Mouse (Mus musculus) liver, embryonic 15.5 days (tissue): ENCODE results near the gene Ppm1b. TPM values are rescaled to one million over a fixed set of nuclear protein-coding genes. Genes with fewer than 3 reads are reported as not detected.
A peak's percentile ranks its signal among the peaks of the same experiment; 100 is the strongest.

Experiments
- ATAC-seq: fragments of 200-750 bp; cut with Nextera tagmentation; 2 replicates; pipeline ENCODE4 v1.8.0; 2017; ENCODE audit warnings: moderate number of reproducible peaks, mild to moderate bottlenecking, moderate library complexity; ENCODE audit not compliant: insufficient read depth
- H3K27ac ChIP-seq: fragments of 300-500 bp; sonication (generic); replicated peaks from 2 replicates; pipeline ENCODE4 v1.5.1; 2015; ENCODE audit warnings: mild to moderate bottlenecking, inconsistent platforms
- H3K27me3 ChIP-seq: fragments of 300-500 bp; sonication (generic); 2 replicates; pipeline ENCODE4 v1.6.1; 2015; ENCODE audit warnings: mild to moderate bottlenecking, inconsistent platforms
- H3K36me3 ChIP-seq: fragments of 300-500 bp; sonication (generic); replicated peaks from 2 replicates; pipeline ENCODE4 v1.6.1; 2015; ENCODE audit warnings: moderate library complexity, mild to moderate bottlenecking, inconsistent platforms
- H3K4me1 ChIP-seq: fragments of 300-500 bp; sonication (generic); replicated peaks from 2 replicates; pipeline ENCODE4 v1.6.1; 2015; ENCODE audit warnings: inconsistent platforms
- H3K4me2 ChIP-seq: fragments of 300-500 bp; sonication (generic); 2 replicates; pipeline ENCODE4 v1.6.1; 2015; ENCODE audit warnings: moderate library complexity, mild to moderate bottlenecking, inconsistent platforms
- H3K4me3 ChIP-seq: fragments of 300-500 bp; sonication (generic); replicated peaks from 2 replicates; pipeline ENCODE4 v1.5.1; 2015; ENCODE audit warnings: mild to moderate bottlenecking, inconsistent platforms
- H3K9ac ChIP-seq: fragments of 300-500 bp; sonication (generic); 2 replicates; pipeline ENCODE4 v1.6.1; 2015; ENCODE audit warnings: moderate library complexity, mild to moderate bottlenecking, inconsistent platforms
- H3K9me3 ChIP-seq: fragments of 300-500 bp; sonication (generic); replicated peaks from 2 replicates; pipeline ENCODE4 v1.6.1; 2016; ENCODE audit warnings: inconsistent platforms
- WGBS: fragments of 180-500 bp; shearing (Covaris S2); methylation state at CpG from one replicate; pipeline ENCODE4 v1.1.7; 2015; ENCODE audit warnings: mixed read lengths; ENCODE audit not compliant: insufficient replicate concordance; 5-methylcytosine and 5-hydroxymethylcytosine counted together
- polyA plus RNA-seq: library from polyadenylated mRNA; unstranded; fragments of >200 nt; fragmentation: Nextera tagmentation; extraction: Ambion mirVana; gene quantifications from 2 replicates; pipeline ENCODE4 v1.2.1, GENCODE M21; 2015

Ppm1b gene
- polyA plus RNA-seq, 1 experiment from 2014 or later: 52.7 TPM

GRCm38 (mm10) chr17:85020343-85020742 lies 63.8 kb downstream of the Ppm1b start:
- 79% methylated on average over 3 of the region's 3 CpGs for WGBS
- Histone ChIP-seq H3K36me3 (peaks cover 17% of the 10 kb centered on the region; the same call in 1 of the 2 replicates), H3K27me3 (no peaks in the 10 kb centered on the region), H3K27ac (no peak overlapping the region), H3K4me3 (no peak overlapping the region), H3K4me1 (peaks cover 6% of the 10 kb centered on the region; the same call in 1 of the 2 replicates), H3K9me3 (no peaks in the 10 kb centered on the region), H3K9ac (no peak overlapping the region), H3K4me2 (no peak overlapping the region)
- no peak for ATAC-seq

- ATAC-seq: no peak
- H3K4me1 ChIP-seq: peaks cover 2% of the 10 kb centered on the region; the same call in 1 of the 2 replicates
- H3K36me3 ChIP-seq: peaks cover 10% of the 10 kb centered on the region; the same call in 1 of the 2 replicates
- H3K4me3 ChIP-seq: no peak overlapping the region
- no peak overlapping the region for H3K9ac ChIP-seq
- H3K4me2 ChIP-seq: no peak overlapping the region
- WGBS: 57% methylated on average over 22 of the region's 22 CpGs
- no peak overlapping the region for H3K27ac ChIP-seq
- no peaks in the 10 kb centered on the region for H3K9me3 ChIP-seq
- H3K27me3 ChIP-seq: no peaks in the 10 kb centered on the region
These were observed 67.0 kb downstream of the Ppm1b start for GRCm38 (mm10) chr17:85023247-85024167.

GRCm38 (mm10) chr17:85024237-85024636 lies 67.7 kb downstream of the Ppm1b start:
- Histone ChIP-seq H3K4me2 (no peak overlapping the region), H3K9ac (no peak overlapping the region), H3K9me3 (no peaks in the 10 kb centered on the region), H3K4me3 (no peak overlapping the region), H3K4me1 (0 out of 2 replicates have a peak, but pooled peaks cover 2% of the 10 kb centered on the region), H3K27ac (no peak overlapping the region), H3K36me3 (peaks cover 10% of the 10 kb centered on the region; the same call in 1 of the 2 replicates), H3K27me3 (no peaks in the 10 kb centered on the region)
- 83% methylated on average over 8 of the region's 8 CpGs for WGBS
- no peak for ATAC-seq

- H3K9me3 ChIP-seq: no peaks in the 10 kb centered on the region
- 0 out of 2 replicates have a peak, but pooled peaks cover 2% of the 10 kb centered on the region for H3K4me1 ChIP-seq
- peaks cover 10% of the 10 kb centered on the region; the same call in 1 of the 2 replicates for H3K36me3 ChIP-seq
- H3K27ac ChIP-seq: peak overlapping the region; percentile 35
- no peak overlapping the region for H3K9ac ChIP-seq
- no peak overlapping the region for H3K4me3 ChIP-seq
- no peaks in the 10 kb centered on the region for H3K27me3 ChIP-seq
- no peak overlapping the region for H3K4me2 ChIP-seq
- ATAC-seq: peak; percentile 45
- 73% methylated on average over 6 of the region's 6 CpGs for WGBS
These were observed 68.6 kb downstream of the Ppm1b start for GRCm38 (mm10) chr17:85025151-85025550.

GRCm38 (mm10) chr17:85026436-85026835 lies 69.9 kb downstream of the Ppm1b start:
- H3K4me2 ChIP-seq: no peak overlapping the region
- no peak overlapping the region for H3K27ac ChIP-seq
- 0 out of 2 replicates have a peak, but pooled peaks cover 2% of the 10 kb centered on the region for H3K4me1 ChIP-seq
- no peak overlapping the region for H3K4me3 ChIP-seq
- no peak for ATAC-seq
- peaks cover 10% of the 10 kb centered on the region; the same call in 1 of the 2 replicates for H3K36me3 ChIP-seq
- WGBS: 79% methylated on average over 6 of the region's 6 CpGs
- no peaks in the 10 kb centered on the region for H3K27me3 ChIP-seq
- H3K9ac ChIP-seq: no peak overlapping the region
- no peaks in the 10 kb centered on the region for H3K9me3 ChIP-seq

- H3K9me3 ChIP-seq: no peaks in the 10 kb centered on the region
- H3K27ac ChIP-seq: no peak overlapping the region
- 0 out of 2 replicates have a peak, but pooled peaks cover 2% of the 10 kb centered on the region for H3K4me1 ChIP-seq
- no peak for ATAC-seq
- H3K27me3 ChIP-seq: no peaks in the 10 kb centered on the region
- H3K4me2 ChIP-seq: no peak overlapping the region
- 74% methylated on average over 3 of the region's 3 CpGs for WGBS
- H3K9ac ChIP-seq: no peak overlapping the region
- H3K36me3 ChIP-seq: peaks cover 10% of the 10 kb centered on the region; the same call in 1 of the 2 replicates
- H3K4me3 ChIP-seq: no peak overlapping the region
These were observed 70.7 kb downstream of the Ppm1b start for GRCm38 (mm10) chr17:85027247-85027646.

- H3K27ac ChIP-seq: no peak within 1 kb of the TSS
- no peak for ATAC-seq
These were observed 71.7 kb downstream of the Ppm1b start, which contains the start of gene Slc3a1 for GRCm38 (mm10) chr17:85028093-85028739. Slc3a1 (plus strand) TSS chr17:85028376.

GRCm38 (mm10) chr17:85028797-85029196 lies 72.3 kb downstream of the Ppm1b start:
- 85% methylated on average over 10 of the region's 10 CpGs for WGBS
- Histone ChIP-seq H3K27ac (no peak overlapping the region), H3K4me3 (no peak overlapping the region), H3K4me2 (no peak overlapping the region), H3K9ac (no peak overlapping the region), H3K27me3 (no peaks in the 10 kb centered on the region), H3K4me1 (0 out of 2 replicates have a peak, but pooled peaks cover 2% of the 10 kb centered on the region), H3K36me3 (peaks cover 8% of the 10 kb centered on the region; the same call in 1 of the 2 replicates), H3K9me3 (no peaks in the 10 kb centered on the region)
- no peak for ATAC-seq

More at GRCm38 (mm10) chr17:85028093-85028739, 71.7 kb downstream of the Ppm1b start, which contains the start of gene Slc3a1:
- Histone ChIP-seq H3K36me3 (peaks cover 10% of the 10 kb centered on the region; the same call in 1 of the 2 replicates), H3K4me1 (0 out of 2 replicates have a peak, but pooled peaks cover 2% of the 10 kb centered on the region), H3K4me3 (no peak within 1 kb of the TSS), H3K27me3 (no peaks in the 10 kb centered on the region), H3K4me2 (no peak within 1 kb of the TSS), H3K9me3 (no peaks in the 10 kb centered on the region), H3K9ac (no peak within 1 kb of the TSS)
- WGBS: 83% methylated on average over 20 of the region's 20 CpGs

- no peak overlapping the region for H3K4me2 ChIP-seq
- no peak overlapping the region for H3K27ac ChIP-seq
- H3K27me3 ChIP-seq: no peaks in the 10 kb centered on the region
- no peak overlapping the region for H3K9ac ChIP-seq
- ATAC-seq: no peak
- no peaks in the 10 kb centered on the region for H3K9me3 ChIP-seq
- H3K36me3 ChIP-seq: no peaks in the 10 kb centered on the region
- WGBS: 60% methylated on average over 5 of the region's 5 CpGs
- H3K4me1 ChIP-seq: 0 out of 2 replicates have a peak, but pooled peaks cover 2% of the 10 kb centered on the region
- H3K4me3 ChIP-seq: no peak overlapping the region
These were observed 74.1 kb downstream of the Ppm1b start for GRCm38 (mm10) chr17:85030651-85031050.

- WGBS: 73% methylated on average over 3 of the region's 3 CpGs
- H3K9me3 ChIP-seq: no peaks in the 10 kb centered on the region
These were observed 76.5 kb downstream of the Ppm1b start for GRCm38 (mm10) chr17:85033087-85033486.

GRCm38 (mm10) chr17:85034068-85034467 lies 77.5 kb downstream of the Ppm1b start:
- no peak for ATAC-seq
- H3K27me3 ChIP-seq: no peaks in the 10 kb centered on the region
- no peaks in the 10 kb centered on the region for H3K36me3 ChIP-seq
- no peak overlapping the region for H3K27ac ChIP-seq
- no peak overlapping the region for H3K9ac ChIP-seq
- WGBS: 59% methylated on average over 11 of the region's 11 CpGs
- H3K4me2 ChIP-seq: no peak overlapping the region
- H3K4me1 ChIP-seq: peaks cover 6% of the 10 kb centered on the region; the same call in 1 of the 2 replicates
- no peaks in the 10 kb centered on the region for H3K9me3 ChIP-seq
- no peak overlapping the region for H3K4me3 ChIP-seq

More at GRCm38 (mm10) chr17:85033087-85033486, 76.5 kb downstream of the Ppm1b start:
- Histone ChIP-seq H3K36me3 (no peaks in the 10 kb centered on the region), H3K9ac (no peak overlapping the region), H3K4me3 (no peak overlapping the region), H3K4me2 (no peak overlapping the region), H3K27me3 (no peaks in the 10 kb centered on the region), H3K4me1 (peaks cover 3% of the 10 kb centered on the region; the same call in 1 of the 2 replicates), H3K27ac (no peak overlapping the region)
- ATAC-seq: no peak
